Mouse (Mus musculus): ENCODE data around the gene Olfr1311.
"Not testable (repeated sequence)": the region's sequence is repeated elsewhere in the genome, so short reads cannot be mapped to it uniquely, and the experiment has no call there.

The Olfr1311 gene

DNA sequence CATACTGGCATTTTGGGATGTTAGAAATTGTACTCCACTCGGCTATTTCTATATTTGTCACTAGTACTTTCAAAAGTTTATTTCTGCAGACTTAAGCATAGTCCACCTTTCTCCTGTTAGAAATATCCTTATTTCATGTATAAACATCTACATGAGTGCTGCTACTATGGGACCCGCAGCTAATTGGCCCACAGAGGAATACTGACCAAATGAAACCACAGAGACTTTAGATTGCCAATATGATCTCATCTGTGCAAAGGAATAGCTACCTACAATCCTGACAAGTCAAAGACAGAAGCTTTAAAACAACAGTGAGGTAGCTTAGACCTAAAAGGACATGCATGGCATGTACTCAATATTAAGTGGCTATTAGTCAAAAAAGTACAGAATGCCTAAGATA is at the start of gene Olfr1311:
Gene Olfr1311, minus strand, starts transcription at position 101 of the 400 bp plus-strand sequence.
- DNase-seq (ENCODE audit: extremely low spot score) = no peak

DNA sequence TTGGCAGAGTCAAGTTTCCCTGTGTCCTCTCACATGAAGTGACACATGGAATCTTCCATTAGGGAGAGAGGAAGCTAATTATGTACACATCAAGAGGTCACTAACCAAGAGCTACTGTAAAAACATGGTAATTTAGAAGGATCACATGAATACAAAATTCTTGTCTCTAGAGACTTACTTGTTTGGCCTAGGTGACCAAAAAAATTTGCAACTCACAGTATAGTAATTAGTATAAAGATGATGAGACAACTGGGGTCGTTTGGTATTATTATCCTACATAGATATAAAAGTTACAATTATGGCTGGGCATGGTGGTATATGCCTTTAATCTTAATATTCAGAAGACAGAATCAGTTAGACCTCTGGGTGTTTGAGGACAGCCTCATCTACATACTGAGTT is 25.9 kb upstream of the Olfr1311 start, which contains the start of gene Olfr1312:
Gene Olfr1312, minus strand, starts transcription at position 101 of the 400 bp plus-strand sequence.
- DNase-seq (ENCODE audit: extremely low spot score) = no peak

DNA sequence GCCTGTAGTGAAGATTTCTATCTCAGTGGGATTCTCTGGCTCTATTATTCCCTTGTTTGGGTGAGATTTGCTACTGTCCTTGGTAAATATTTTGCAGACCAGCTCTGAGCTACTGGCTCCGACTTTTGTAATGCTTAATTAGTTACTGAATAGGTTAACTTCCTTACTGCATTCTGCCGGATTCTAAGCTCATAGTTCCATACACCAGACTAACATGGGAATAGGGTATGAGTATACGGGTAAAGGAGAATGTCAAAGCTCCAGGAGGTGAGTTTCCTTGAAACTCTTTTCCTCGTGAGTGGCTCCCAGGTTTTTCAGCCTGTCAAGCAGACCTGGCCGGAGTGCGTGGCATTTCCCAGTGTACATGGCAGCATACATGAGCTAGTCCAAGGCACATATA is 2.8 kb upstream of the Olfr1311 start:
- DNase-seq (ENCODE audit: extremely low spot score) = not testable (repeated sequence)

DNA sequence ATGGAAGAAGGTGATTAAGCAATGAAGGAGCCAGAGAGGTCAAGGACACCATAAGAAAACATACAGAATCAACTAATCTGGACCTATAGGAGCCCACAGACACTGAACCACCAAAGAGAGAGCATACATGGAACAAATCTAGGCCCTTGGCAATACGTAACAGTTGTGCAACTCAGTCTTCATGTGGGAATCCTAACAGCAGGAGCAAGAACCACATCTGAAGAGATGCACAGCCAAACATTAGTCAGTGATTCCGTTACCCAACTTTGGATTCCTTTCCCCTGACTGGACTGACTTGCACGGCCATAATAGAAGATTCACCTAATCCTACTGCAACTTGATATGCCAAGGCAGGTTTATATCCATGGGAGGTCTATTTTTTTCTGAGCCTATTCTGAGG is 9.3 kb downstream of the Olfr1311 start:
- no peak for DNase-seq (ENCODE audit: extremely low spot score)

DNA sequence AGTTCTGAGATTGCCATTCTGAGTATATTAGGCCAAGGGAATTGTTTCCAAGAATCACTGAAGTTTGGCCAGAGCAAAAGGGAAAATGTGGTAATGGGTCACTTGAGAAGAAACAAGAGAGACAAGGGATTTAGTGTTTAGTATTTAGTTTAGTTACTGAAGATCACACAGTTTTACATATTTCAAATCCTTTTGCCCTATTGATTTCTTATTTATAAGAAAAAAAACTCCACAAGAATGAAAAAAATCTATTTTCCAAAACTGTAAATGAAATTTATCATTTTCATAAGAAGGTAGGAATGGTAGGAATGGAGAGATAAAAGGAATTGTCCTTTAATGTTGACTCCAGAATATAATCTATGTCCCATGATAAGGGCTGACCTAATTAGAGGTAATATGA is 11.6 kb downstream of the Olfr1311 start, which contains the start of gene Olfr1310:
Gene Olfr1310, minus strand, starts transcription at position 101 of the 400 bp plus-strand sequence.
- no peak for DNase-seq (ENCODE audit: extremely low spot score)

DNA sequence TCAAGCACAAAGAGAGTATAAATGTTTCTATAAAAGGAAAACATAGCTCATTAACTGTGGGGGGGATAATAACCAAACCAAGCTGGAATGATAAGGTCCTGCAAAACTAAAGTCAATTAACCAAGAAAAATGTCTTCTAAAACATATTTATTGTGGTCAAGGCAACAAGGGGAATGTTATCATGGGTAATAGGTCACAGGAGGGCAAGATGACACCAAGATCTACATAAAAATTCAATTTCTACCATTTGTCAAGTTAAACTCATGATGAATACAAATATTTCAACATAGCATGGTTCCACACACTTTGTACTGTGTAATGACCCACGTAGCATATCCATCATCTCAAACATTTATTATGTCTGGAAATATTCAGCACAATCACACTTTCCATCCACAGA is 34.0 kb downstream of the Olfr1311 start, which contains the start of gene Olfr1309:
Gene Olfr1309, minus strand, starts transcription at position 101 of the 400 bp plus-strand sequence.
- DNase-seq (ENCODE audit: extremely low spot score) = no peak
